Mouse (Mus musculus) testis, adult 2 months (tissue): ENCODE measurements around the gene Ctxn1. TPM values are rescaled to one million over a fixed set of nuclear protein-coding genes. Genes with fewer than 3 reads are reported as not detected.

Experiments used
- H3K27ac ChIP-seq: fragments of 200-500 bp; 2 replicates; pipeline ENCODE4 v1.5.1; 2012; ENCODE audit warnings: low read depth, low read length; ENCODE audit not compliant: control insufficient read depth, insufficient read depth
- H3K27me3 ChIP-seq: fragments of 200-500 bp; 2 replicates; pipeline ENCODE4 v1.6.1; 2012; ENCODE audit warnings: mild to moderate bottlenecking, low read length, moderate library complexity; ENCODE audit not compliant: control insufficient read depth, insufficient read depth
- H3K36me3 ChIP-seq: fragments of 200-500 bp; 2 replicates; pipeline ENCODE4 v1.6.1; 2012; ENCODE audit warnings: mild to moderate bottlenecking, low read length; ENCODE audit not compliant: control insufficient read depth, insufficient read depth
- H3K4me1 ChIP-seq: fragments of 200-500 bp; 2 replicates; pipeline ENCODE4 v1.6.1; 2012; ENCODE audit warnings: low read length; ENCODE audit not compliant: control insufficient read depth, insufficient read depth
- H3K4me3 ChIP-seq: fragments of 200-500 bp; 2 replicates; pipeline ENCODE4 v1.5.1; 2012; ENCODE audit warnings: low read depth, mild to moderate bottlenecking, low read length, moderate library complexity, mixed read lengths; ENCODE audit not compliant: control insufficient read depth
- CTCF ChIP-seq: fragments of 200-500 bp; IDR thresholded peaks from 2 replicates; pipeline ENCODE4 v1.5.1; 2012; ENCODE audit warnings: low read depth, mild to moderate bottlenecking, inconsistent platforms, low read length, moderate library complexity; ENCODE audit not compliant: control insufficient read depth, insufficient read depth, insufficient replicate concordance
- POLR2A ChIP-seq: fragments of 200-500 bp; IDR thresholded peaks from 2 replicates; pipeline ENCODE4 v1.6.1; 2012; ENCODE audit warnings: low read depth, mild to moderate bottlenecking, inconsistent platforms, low read length, moderate library complexity; ENCODE audit not compliant: control insufficient read depth
- polyA plus RNA-seq: library from polyadenylated mRNA; depleted of rRNA; stranded (reverse); fragments of >200 nt; gene quantifications from 2 replicates; pipeline ENCODE4 v1.2.3, GENCODE M21; 2012; rRNA removed

Ctxn1 gene
- polyA plus RNA-seq: 66.4 and 66.8 TPM in 2 replicates

- Histone ChIP-seq H3K27me3 (no peaks in the 10 kb centered on the region), H3K4me1 (peaks cover 13% of the 10 kb centered on the region), H3K4me3 (peak within 1 kb of the TSS; percentile 91), H3K36me3 (no peaks in the 10 kb centered on the region), H3K27ac (peak within 1 kb of the TSS; percentile 84)
- TF ChIP-seq CTCF: no peak
- peak; percentile 52; the same call in 1 of the 2 replicates for TF ChIP-seq POLR2A
Observed at GRCm38 (mm10) chr8:4259125-4259804, at the start of gene Ctxn1. Ctxn1 (minus strand) TSS chr8:4259274.

GRCm38 (mm10) chr8:4305838-4306237 is 46.8 kb upstream of the Ctxn1 start:
- H3K27ac ChIP-seq: no peak overlapping the region
- no peak for TF ChIP-seq CTCF
- no peak for TF ChIP-seq POLR2A
- peaks cover 3% of the 10 kb centered on the region for H3K36me3 ChIP-seq
- H3K4me3 ChIP-seq: no peak overlapping the region
- no peaks in the 10 kb centered on the region for H3K4me1 ChIP-seq
- H3K27me3 ChIP-seq: no peaks in the 10 kb centered on the region

DNA sequence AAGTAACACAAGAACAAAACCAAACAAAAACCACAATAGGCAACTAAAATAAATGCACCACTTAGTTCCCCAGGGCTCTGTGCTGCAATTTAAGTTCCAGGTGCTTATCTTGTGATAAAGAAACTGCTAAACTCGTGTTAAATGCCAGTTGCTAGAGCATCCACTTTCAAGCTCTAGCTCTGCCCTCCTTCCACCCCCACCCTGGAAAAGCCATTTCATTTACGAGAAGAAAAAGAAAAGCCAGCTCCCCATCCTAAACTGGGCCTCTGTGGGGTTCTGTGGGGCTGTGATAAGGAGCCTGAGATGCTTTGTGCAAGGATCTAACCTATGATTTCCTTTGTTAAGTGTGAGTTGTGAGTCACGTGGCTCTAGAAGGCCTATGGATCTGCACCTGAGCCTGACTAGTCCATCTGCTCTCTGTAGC is 45.1 kb upstream of the Ctxn1 start:
- Histone ChIP-seq H3K4me1 (no peaks in the 10 kb centered on the region), H3K27ac (no peak overlapping the region), H3K4me3 (no peak overlapping the region), H3K36me3 (peaks cover 5% of the 10 kb centered on the region), H3K27me3 (no peaks in the 10 kb centered on the region)
- TF ChIP-seq CTCF (no peak), POLR2A (no peak)

DNA sequence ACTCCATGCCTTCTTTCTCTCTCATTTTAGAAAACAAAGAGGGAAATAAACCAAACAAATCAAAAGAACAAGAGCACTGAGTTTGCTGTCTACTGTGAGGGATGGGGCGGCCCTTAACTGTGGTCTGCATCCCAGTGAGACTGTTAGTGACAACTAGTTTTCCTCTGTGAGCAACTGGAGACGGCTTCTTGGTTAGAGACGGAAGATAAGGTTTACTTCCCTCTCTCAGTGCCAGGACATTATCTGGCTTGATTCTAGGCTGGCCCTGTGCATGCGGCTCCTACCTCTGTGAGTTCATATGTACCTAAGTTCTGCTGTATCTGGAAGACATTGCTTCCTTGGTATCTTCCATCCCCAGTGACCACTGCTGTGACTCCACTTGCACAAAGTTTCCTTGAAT is 38.7 kb upstream of the Ctxn1 start:
- Histone ChIP-seq H3K4me1 (no peaks in the 10 kb centered on the region), H3K27me3 (no peaks in the 10 kb centered on the region), H3K36me3 (peaks cover 2% of the 10 kb centered on the region), H3K27ac (no peak overlapping the region), H3K4me3 (no peak overlapping the region)
- TF ChIP-seq POLR2A (no peak), CTCF (no peak)

DNA sequence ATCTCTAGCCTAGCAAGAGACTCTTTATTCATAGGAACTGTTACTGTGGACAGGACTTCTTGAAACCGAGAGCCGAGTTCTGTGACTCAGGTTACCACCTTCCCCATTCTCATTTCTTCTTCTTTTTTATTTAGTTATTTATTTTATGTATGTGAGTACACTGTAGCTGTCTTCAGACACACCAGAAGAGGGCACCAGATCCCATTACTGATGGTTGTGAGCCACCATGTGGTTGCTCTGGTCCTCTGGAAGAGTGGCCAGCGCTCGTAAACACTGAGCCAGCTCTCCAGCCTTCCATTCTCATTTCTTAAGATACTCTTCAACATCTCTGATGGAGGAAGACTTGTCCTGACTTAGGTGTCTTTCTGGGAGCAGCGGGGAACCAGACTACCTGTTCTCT is 33.7 kb upstream of the Ctxn1 start:
- Histone ChIP-seq H3K27ac (no peak overlapping the region), H3K4me3 (no peak overlapping the region), H3K27me3 (no peaks in the 10 kb centered on the region), H3K4me1 (no peaks in the 10 kb centered on the region), H3K36me3 (no peaks in the 10 kb centered on the region; the same call in 1 of the 2 replicates)
- TF ChIP-seq POLR2A: no peak
- no peak for TF ChIP-seq CTCF

DNA sequence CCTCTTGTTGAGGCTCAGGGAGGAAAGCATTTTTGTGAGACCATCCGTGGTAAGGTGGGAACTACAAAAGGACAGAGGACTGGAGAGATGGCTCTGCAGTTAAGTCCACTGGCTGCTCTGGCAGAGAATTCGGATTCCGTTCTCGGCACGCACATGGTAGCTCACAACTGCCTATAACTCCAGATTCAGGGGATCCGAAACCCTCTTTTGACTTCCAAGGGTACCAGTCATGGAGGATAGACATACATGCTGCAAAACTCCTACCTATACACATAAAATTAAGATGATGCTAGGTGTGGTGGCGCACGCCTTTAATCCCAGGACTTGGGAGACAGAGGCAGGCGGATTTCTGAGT is 17.0 kb upstream of the Ctxn1 start:
- peak overlapping the region; percentile 33; the same call in 1 of the 2 replicates for H3K27ac ChIP-seq

DNA sequence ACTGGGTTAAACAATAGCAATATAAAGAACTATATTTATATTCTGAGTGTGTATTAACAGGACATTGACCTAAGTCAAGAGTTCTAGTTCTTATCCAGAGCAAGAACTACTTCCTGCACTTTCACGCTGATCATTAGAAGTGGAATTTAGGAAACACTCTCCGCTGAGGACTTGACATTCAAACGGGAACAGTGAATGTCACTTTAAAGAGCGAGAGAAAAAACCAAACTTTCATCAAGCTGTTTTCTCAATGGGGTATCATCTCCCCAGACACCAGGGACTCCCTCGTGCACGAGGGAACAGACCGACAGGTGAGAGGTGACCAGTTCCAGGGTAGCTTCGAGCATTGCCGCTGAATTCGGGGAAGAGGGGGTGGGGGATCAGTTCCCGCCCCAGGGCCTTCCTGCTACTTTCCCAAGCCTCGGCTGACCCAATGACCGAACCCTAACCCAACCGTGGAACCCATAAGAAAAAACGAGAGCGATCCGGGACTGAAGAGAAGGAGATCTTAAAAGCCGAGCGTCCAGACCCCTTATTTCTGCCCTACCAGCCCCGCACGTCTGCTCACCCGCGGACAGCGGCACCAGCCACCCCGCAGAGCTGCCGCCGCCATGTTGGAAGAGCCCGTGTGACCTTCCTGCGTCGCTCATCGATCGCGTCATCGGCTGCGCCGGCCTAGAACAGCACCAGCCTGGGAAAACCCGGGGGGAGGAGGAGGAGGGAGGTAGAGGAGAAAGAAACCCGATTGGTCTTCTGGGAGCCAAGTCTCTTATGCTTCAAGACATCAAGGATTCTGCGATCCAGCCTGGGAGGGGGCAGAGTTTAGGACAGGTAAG is 16.4 kb upstream of the Ctxn1 start, which contains the start of gene Timm44:
Timm44 (minus strand) TSS at position 639 of the 836 bp plus-strand sequence.
- TF ChIP-seq CTCF (no peak), POLR2A (peak; percentile 79)
- Histone ChIP-seq H3K27me3 (no peaks in the 10 kb centered on the region), H3K4me3 (peak within 1 kb of the TSS; percentile 93), H3K27ac (peak within 1 kb of the TSS; percentile 45), H3K36me3 (no peaks in the 10 kb centered on the region), H3K4me1 (peaks cover 4% of the 10 kb centered on the region)

More for the DNA sequence above, 17.0 kb upstream of the Ctxn1 start:
- Histone ChIP-seq H3K4me3 (peak overlapping the region; percentile 93), H3K4me1 (peaks cover 4% of the 10 kb centered on the region), H3K27me3 (no peaks in the 10 kb centered on the region), H3K36me3 (no peaks in the 10 kb centered on the region)
- TF ChIP-seq POLR2A (no peak), CTCF (no peak)
